Mouse (Mus musculus) ES-Bruce4 (cell line): ENCODE data around the gene Ryr1. TPM values are rescaled to one million over a fixed set of nuclear protein-coding genes. Genes with fewer than 3 reads are reported as not detected.

ENCODE experiments used
- H3K27ac ChIP-seq: 2 replicates; pipeline ENCODE4 v1.5.1; 2012; ENCODE audit warnings: low read length, inconsistent platforms; ENCODE audit not compliant: insufficient read depth
- H3K27me3 ChIP-seq: 2 replicates; pipeline ENCODE4 v1.6.1; 2012; ENCODE audit warnings: mild to moderate bottlenecking, low read length, inconsistent platforms; ENCODE audit not compliant: control insufficient read depth, poor library complexity, insufficient read depth, severe bottlenecking
- H3K36me3 ChIP-seq: 2 replicates; pipeline ENCODE4 v1.6.1; 2012; ENCODE audit warnings: inconsistent platforms, mild to moderate bottlenecking, low read length, moderate library complexity; ENCODE audit not compliant: control insufficient read depth, poor library complexity, insufficient read depth, severe bottlenecking
- H3K4me1 ChIP-seq: one replicate; pipeline ENCODE4 v1.8.1; 2011; ENCODE audit warnings: low read length; ENCODE audit not compliant: control insufficient read depth, insufficient read depth
- H3K4me3 ChIP-seq: 2 replicates; pipeline ENCODE4 v1.5.1; 2011; ENCODE audit warnings: low read depth, mild to moderate bottlenecking, low read length
- H3K9ac ChIP-seq: 2 replicates; pipeline ENCODE4 v1.6.1; 2012; ENCODE audit warnings: low read depth, mild to moderate bottlenecking, inconsistent platforms; ENCODE audit not compliant: poor library complexity, severe bottlenecking
- H3K9me3 ChIP-seq: replicated peaks from 2 replicates; pipeline ENCODE4 v1.6.1; 2012; ENCODE audit warnings: mild to moderate bottlenecking, low read length, inconsistent platforms; ENCODE audit not compliant: control insufficient read depth, poor library complexity, insufficient read depth, severe bottlenecking
- CTCF ChIP-seq: IDR thresholded peaks from one replicate; pipeline ENCODE4 v1.8.1; 2011; ENCODE audit warnings: low read depth, low read length
- EP300 ChIP-seq: IDR thresholded peaks from 2 replicates; pipeline ENCODE4 v1.6.1; 2011; ENCODE audit warnings: low read depth, low read length; ENCODE audit not compliant: insufficient read depth
- POLR2A ChIP-seq: IDR thresholded peaks from one replicate; pipeline ENCODE4 v1.8.1; 2011; ENCODE audit warnings: low read length; ENCODE audit not compliant: insufficient read depth
- polyA plus RNA-seq: library from polyadenylated mRNA; stranded (reverse); fragments of >200 nt; gene quantifications from 2 replicates; pipeline ENCODE4 v1.2.4, GENCODE M21; 2011; ENCODE audit warnings: low read depth; ENCODE audit not compliant: missing spikeins, insufficient read depth, insufficient read length

Ryr1 gene
- polyA plus RNA-seq, 1 experiment = 10.3 TPM

- TF ChIP-seq EP300 (no peak), POLR2A (no peak), CTCF (no peak)
- Histone ChIP-seq H3K36me3 (no peaks in the 10 kb centered on the region), H3K27ac (no peak overlapping the region), H3K9me3 (no peaks in the 10 kb centered on the region), H3K27me3 (no peaks in the 10 kb centered on the region), H3K9ac (no peak overlapping the region), H3K4me1 (no peaks in the 10 kb centered on the region), H3K4me3 (no peak overlapping the region)
These were observed 27.8 kb downstream of the Ryr1 start for GRCm38 (mm10) chr7:29097131-29097530.

GRCm38 (mm10) chr7:29088817-29089216 lies 36.2 kb downstream of the Ryr1 start:
- H3K4me1 ChIP-seq = peaks cover 7% of the 10 kb centered on the region
- no peaks in the 10 kb centered on the region for H3K36me3 ChIP-seq
- no peak for TF ChIP-seq CTCF
- TF ChIP-seq EP300 = no peak
- TF ChIP-seq POLR2A = no peak

GRCm38 (mm10) chr7:29086902-29087301 lies 38.1 kb downstream of the Ryr1 start:
- H3K27me3 ChIP-seq = no peaks in the 10 kb centered on the region
- peak overlapping the region; percentile 57 for H3K4me3 ChIP-seq
- TF ChIP-seq POLR2A (no peak), CTCF (no peak), EP300 (no peak)
- no peak overlapping the region for H3K27ac ChIP-seq
- H3K9ac ChIP-seq = peak overlapping the region; percentile 48
- no peaks in the 10 kb centered on the region for H3K9me3 ChIP-seq
- H3K36me3 ChIP-seq = no peaks in the 10 kb centered on the region
- peaks cover 7% of the 10 kb centered on the region for H3K4me1 ChIP-seq

More at GRCm38 (mm10) chr7:29088817-29089216, 36.2 kb downstream of the Ryr1 start:
- Histone ChIP-seq H3K9me3 (no peaks in the 10 kb centered on the region), H3K27ac (no peak overlapping the region), H3K4me3 (no peak overlapping the region), H3K9ac (no peak overlapping the region), H3K27me3 (no peaks in the 10 kb centered on the region)

GRCm38 (mm10) chr7:29085981-29086380 lies 39.0 kb downstream of the Ryr1 start:
- no peaks in the 10 kb centered on the region for H3K27me3 ChIP-seq
- peak overlapping the region; percentile 11; the same call in 1 of the 2 replicates for H3K9ac ChIP-seq
- H3K36me3 ChIP-seq = no peaks in the 10 kb centered on the region
- peaks cover 7% of the 10 kb centered on the region for H3K4me1 ChIP-seq
- H3K27ac ChIP-seq = no peak overlapping the region
- H3K9me3 ChIP-seq = no peaks in the 10 kb centered on the region
- no peak for TF ChIP-seq POLR2A
- TF ChIP-seq CTCF = no peak
- TF ChIP-seq EP300 = no peak
- H3K4me3 ChIP-seq = peak overlapping the region; percentile 3

- peaks cover 7% of the 10 kb centered on the region for H3K4me1 ChIP-seq
- no peak overlapping the region for H3K4me3 ChIP-seq
- no peak overlapping the region for H3K27ac ChIP-seq
- no peaks in the 10 kb centered on the region for H3K27me3 ChIP-seq
- H3K9me3 ChIP-seq = no peaks in the 10 kb centered on the region
- no peak overlapping the region for H3K9ac ChIP-seq
- TF ChIP-seq EP300 = no peak
- no peak for TF ChIP-seq POLR2A
- TF ChIP-seq CTCF = no peak
- H3K36me3 ChIP-seq = no peaks in the 10 kb centered on the region
These were observed 40.6 kb downstream of the Ryr1 start for GRCm38 (mm10) chr7:29084411-29084810.

GRCm38 (mm10) chr7:29079419-29079950 lies 45.5 kb downstream of the Ryr1 start:
- TF ChIP-seq CTCF (no peak), POLR2A (no peak), EP300 (no peak)
- peak overlapping the region; percentile 29 for H3K4me3 ChIP-seq

More at GRCm38 (mm10) chr7:29079419-29079950, 45.5 kb downstream of the Ryr1 start:
- Histone ChIP-seq H3K27ac (no peak overlapping the region), H3K9me3 (no peaks in the 10 kb centered on the region), H3K36me3 (no peaks in the 10 kb centered on the region), H3K27me3 (no peaks in the 10 kb centered on the region), H3K4me1 (no peaks in the 10 kb centered on the region), H3K9ac (no peak overlapping the region)
